Mouse (Mus musculus): Measurements from ENCODE around the gene Rasal2. TPM values are rescaled to one million over a fixed set of nuclear protein-coding genes. Genes with fewer than 3 reads are reported as not detected.

Rasal2 gene
- polyA plus RNA-seq, 1 experiment from 2014 or later, result 46.7 TPM

GRCm38 (mm10) chr1:157443723-157444561 lies 31.5 kb upstream of the Rasal2 start:
- Histone ChIP-seq H3K4me1 (ENCODE audit: control insufficient read depth, insufficient read depth, low read length) (peaks cover 19% of the 10 kb centered on the region), H3K4me2 (ENCODE audit: low read length) (peak overlapping the region; percentile 36; the same call in 1 of the 2 replicates), H3K9me3 (replicated peaks; ENCODE audit: control insufficient read depth, low read length, poor library complexity, severe bottlenecking) (no peaks in the 10 kb centered on the region), H3K27me3 (ENCODE audit: control insufficient read depth, insufficient read depth, low read depth, low read length) (no peaks in the 10 kb centered on the region), H3K9ac (ENCODE audit: low read depth, low read length) (no peak overlapping the region), H3K27ac (ENCODE audit: low read length) (peak overlapping the region; percentile 51; the same call in 1 of the 2 replicates), H3K4me3 (ENCODE audit: low read depth, low read length) (no peak overlapping the region), H3K36me3 (ENCODE audit: control insufficient read depth, insufficient read depth, low read length) (no peaks in the 10 kb centered on the region)
- WGBS, result 10% methylated on average over 18 of the region's 19 CpGs
- ATAC-seq, result no peak

GRCm38 (mm10) chr1:157443026-157443722 lies 30.8 kb upstream of the Rasal2 start:
- no peaks in the 10 kb centered on the region for H3K36me3 ChIP-seq (ENCODE audit: control insufficient read depth, insufficient read depth, low read length)
- no peaks in the 10 kb centered on the region for H3K9me3 ChIP-seq (replicated peaks; ENCODE audit: control insufficient read depth, low read length, poor library complexity, severe bottlenecking)
- ATAC-seq, result 0 out of 2 replicates have a peak, but pooled peaks have one; percentile 10
- peak overlapping the region; percentile 36; the same call in 1 of the 2 replicates for H3K4me2 ChIP-seq (ENCODE audit: low read length)
- no peak overlapping the region for H3K9ac ChIP-seq (ENCODE audit: low read depth, low read length)
- no peaks in the 10 kb centered on the region for H3K27me3 ChIP-seq (ENCODE audit: control insufficient read depth, insufficient read depth, low read depth, low read length)
- 12% methylated on average over 14 of the region's 14 CpGs for WGBS
- peak overlapping the region; percentile 51 for H3K27ac ChIP-seq (ENCODE audit: low read length)
- no peak overlapping the region for H3K4me3 ChIP-seq (ENCODE audit: low read depth, low read length)
- peaks cover 19% of the 10 kb centered on the region for H3K4me1 ChIP-seq (ENCODE audit: control insufficient read depth, insufficient read depth, low read length)

- peak overlapping the region; percentile 42 for H3K4me2 ChIP-seq (ENCODE audit: low read length)
- H3K4me1 ChIP-seq (ENCODE audit: control insufficient read depth, insufficient read depth, low read length), result peaks cover 19% of the 10 kb centered on the region
- H3K27me3 ChIP-seq (ENCODE audit: control insufficient read depth, insufficient read depth, low read depth, low read length), result no peaks in the 10 kb centered on the region
- peak overlapping the region; percentile 28; the same call in 1 of the 2 replicates for H3K27ac ChIP-seq (ENCODE audit: low read length)
- H3K4me3 ChIP-seq (ENCODE audit: low read depth, low read length), result no peak overlapping the region
- WGBS, result 3% methylated on average over 14 of the region's 14 CpGs
- H3K36me3 ChIP-seq (ENCODE audit: control insufficient read depth, insufficient read depth, low read length), result no peaks in the 10 kb centered on the region
- no peak overlapping the region for H3K9ac ChIP-seq (ENCODE audit: low read depth, low read length)
- peak; percentile 82 for ATAC-seq
- no peaks in the 10 kb centered on the region for H3K9me3 ChIP-seq (replicated peaks; ENCODE audit: control insufficient read depth, low read length, poor library complexity, severe bottlenecking)
Measured at GRCm38 (mm10) chr1:157439973-157440641, 27.7 kb upstream of the Rasal2 start.

GRCm38 (mm10) chr1:157439101-157439500 lies 26.7 kb upstream of the Rasal2 start:
- no peak overlapping the region for H3K27ac ChIP-seq (ENCODE audit: low read length)
- no peaks in the 10 kb centered on the region for H3K27me3 ChIP-seq (ENCODE audit: control insufficient read depth, insufficient read depth, low read depth, low read length)
- H3K4me2 ChIP-seq (ENCODE audit: low read length), result no peak overlapping the region

GRCm38 (mm10) chr1:157438290-157438689 lies 25.9 kb upstream of the Rasal2 start:
- ATAC-seq, result no peak

More at GRCm38 (mm10) chr1:157439101-157439500, 26.7 kb upstream of the Rasal2 start:
- Histone ChIP-seq H3K9ac (ENCODE audit: low read depth, low read length) (no peak overlapping the region), H3K36me3 (ENCODE audit: control insufficient read depth, insufficient read depth, low read length) (no peaks in the 10 kb centered on the region), H3K9me3 (replicated peaks; ENCODE audit: control insufficient read depth, low read length, poor library complexity, severe bottlenecking) (no peaks in the 10 kb centered on the region), H3K4me1 (ENCODE audit: control insufficient read depth, insufficient read depth, low read length) (peaks cover 19% of the 10 kb centered on the region), H3K4me3 (ENCODE audit: low read depth, low read length) (no peak overlapping the region)
- no peak for ATAC-seq
- WGBS, result 76% methylated on average over 4 of the region's 4 CpGs

GRCm38 (mm10) chr1:157435926-157436325 lies 23.5 kb upstream of the Rasal2 start:
- Histone ChIP-seq H3K4me3 (ENCODE audit: low read depth, low read length) (no peak overlapping the region), H3K9ac (ENCODE audit: low read depth, low read length) (no peak overlapping the region), H3K27me3 (ENCODE audit: control insufficient read depth, insufficient read depth, low read depth, low read length) (no peaks in the 10 kb centered on the region), H3K36me3 (ENCODE audit: control insufficient read depth, insufficient read depth, low read length) (no peaks in the 10 kb centered on the region), H3K27ac (ENCODE audit: low read length) (no peak overlapping the region), H3K4me1 (ENCODE audit: control insufficient read depth, insufficient read depth, low read length) (peaks cover 8% of the 10 kb centered on the region), H3K9me3 (replicated peaks; ENCODE audit: control insufficient read depth, low read length, poor library complexity, severe bottlenecking) (no peaks in the 10 kb centered on the region), H3K4me2 (ENCODE audit: low read length) (no peak overlapping the region)
- 93% methylated on average over 6 of the region's 6 CpGs for WGBS
- no peak for ATAC-seq

More at GRCm38 (mm10) chr1:157438290-157438689, 25.9 kb upstream of the Rasal2 start:
- Histone ChIP-seq H3K4me3 (ENCODE audit: low read depth, low read length) (no peak overlapping the region), H3K36me3 (ENCODE audit: control insufficient read depth, insufficient read depth, low read length) (no peaks in the 10 kb centered on the region), H3K4me1 (ENCODE audit: control insufficient read depth, insufficient read depth, low read length) (peaks cover 12% of the 10 kb centered on the region), H3K27ac (ENCODE audit: low read length) (no peak overlapping the region), H3K9ac (ENCODE audit: low read depth, low read length) (no peak overlapping the region), H3K9me3 (replicated peaks; ENCODE audit: control insufficient read depth, low read length, poor library complexity, severe bottlenecking) (no peaks in the 10 kb centered on the region), H3K27me3 (ENCODE audit: control insufficient read depth, insufficient read depth, low read depth, low read length) (no peaks in the 10 kb centered on the region), H3K4me2 (ENCODE audit: low read length) (no peak overlapping the region)
- 93% methylated on average over 2 of the region's 2 CpGs for WGBS

GRCm38 (mm10) chr1:157434404-157434803 lies 22.0 kb upstream of the Rasal2 start:
- no peak overlapping the region for H3K4me3 ChIP-seq (ENCODE audit: low read depth, low read length)
- H3K36me3 ChIP-seq (ENCODE audit: control insufficient read depth, insufficient read depth, low read length), result no peaks in the 10 kb centered on the region
- H3K4me2 ChIP-seq (ENCODE audit: low read length), result no peak overlapping the region
- H3K9ac ChIP-seq (ENCODE audit: low read depth, low read length), result no peak overlapping the region
- WGBS, result 94% methylated on average over 4 of the region's 4 CpGs
- no peaks in the 10 kb centered on the region for H3K27me3 ChIP-seq (ENCODE audit: control insufficient read depth, insufficient read depth, low read depth, low read length)
- ATAC-seq, result no peak
- peaks cover 3% of the 10 kb centered on the region; the same call in 1 of the 2 replicates for H3K4me1 ChIP-seq (ENCODE audit: control insufficient read depth, insufficient read depth, low read length)
- H3K27ac ChIP-seq (ENCODE audit: low read length), result no peak overlapping the region
- H3K9me3 ChIP-seq (replicated peaks; ENCODE audit: control insufficient read depth, low read length, poor library complexity, severe bottlenecking), result no peaks in the 10 kb centered on the region

GRCm38 (mm10) chr1:157433316-157433715 lies 20.9 kb upstream of the Rasal2 start:
- H3K9ac ChIP-seq (ENCODE audit: low read depth, low read length), result no peak overlapping the region
- no peak overlapping the region for H3K4me3 ChIP-seq (ENCODE audit: low read depth, low read length)
- no peak overlapping the region for H3K4me2 ChIP-seq (ENCODE audit: low read length)
- H3K4me1 ChIP-seq (ENCODE audit: control insufficient read depth, insufficient read depth, low read length), result no peaks in the 10 kb centered on the region
- no peaks in the 10 kb centered on the region for H3K36me3 ChIP-seq (ENCODE audit: control insufficient read depth, insufficient read depth, low read length)
- H3K9me3 ChIP-seq (replicated peaks; ENCODE audit: control insufficient read depth, low read length, poor library complexity, severe bottlenecking), result no peaks in the 10 kb centered on the region
- H3K27me3 ChIP-seq (ENCODE audit: control insufficient read depth, insufficient read depth, low read depth, low read length), result no peaks in the 10 kb centered on the region
- H3K27ac ChIP-seq (ENCODE audit: low read length), result no peak overlapping the region
- WGBS, result 38% methylated on average over 3 of the region's 3 CpGs
- ATAC-seq, result no peak

All from midbrain, embryonic 16.5 days (tissue).